Mouse (Mus musculus) myocyte (in vitro differentiated cells): ENCODE results near the gene Morf4l1. TPM values are rescaled to one million over a fixed set of nuclear protein-coding genes. Genes with fewer than 3 reads are reported as not detected.
"Not testable (repeated sequence)": the region's sequence is repeated elsewhere in the genome, so short reads cannot be mapped to it uniquely, and the experiment has no call there.

Experiments used
- H3K27me3 ChIP-seq: one replicate; pipeline ENCODE4 v1.6.1; 2011; ENCODE audit not compliant: control insufficient read depth, insufficient read depth, insufficient read length
- H3K36me3 ChIP-seq: one replicate; pipeline ENCODE4 v1.6.1; 2011; ENCODE audit not compliant: control insufficient read depth, insufficient read depth
- H3K4me2 ChIP-seq: one replicate; pipeline ENCODE4 v1.6.1; 2011; ENCODE audit warnings: low read depth, control low read depth
- H3K4me3 ChIP-seq: one replicate; pipeline ENCODE4 v1.5.1; 2011; ENCODE audit warnings: mild to moderate bottlenecking, control low read depth, moderate library complexity
- H3K79me2 ChIP-seq: one replicate; pipeline ENCODE4 v1.6.1; 2011; ENCODE audit not compliant: control insufficient read depth, insufficient read depth
- H3ac ChIP-seq: one replicate; pipeline ENCODE4 v1.6.1; 2011; ENCODE audit not compliant: control insufficient read depth, insufficient read length
- CEBPB ChIP-seq: IDR thresholded peaks from 2 replicates; pipeline ENCODE4 v1.6.1; 2011; ENCODE audit warnings: mild to moderate bottlenecking, moderate library complexity; ENCODE audit not compliant: poor library complexity, insufficient read depth, severe bottlenecking
- E2F4 ChIP-seq: IDR thresholded peaks from one replicate; pipeline ENCODE4 v1.6.1; 2011; ENCODE audit warnings: mild to moderate bottlenecking, control low read depth, moderate library complexity; ENCODE audit not compliant: insufficient read depth
- MAX ChIP-seq: IDR thresholded peaks from one replicate; pipeline ENCODE4 v1.6.1; 2011; ENCODE audit warnings: low read depth, mild to moderate bottlenecking, control low read depth
- MYOD1 ChIP-seq, 3 experiments: IDR thresholded peaks; one replicate each; pipeline ENCODE4 v1.6.1; 2011; ENCODE audit warnings: control low read depth in 2 of 3, low read depth in 2 of 3, mild to moderate bottlenecking in 2 of 3, moderate library complexity in 1 of 3; ENCODE audit not compliant: insufficient read length in 2 of 3, control insufficient read depth in 1 of 3
- MYOG ChIP-seq, 3 experiments: IDR thresholded peaks; one replicate each; pipeline ENCODE4 v1.6.1; 2011; ENCODE audit warnings: control low read depth in 2 of 3, low read depth in 2 of 3, mild to moderate bottlenecking in 2 of 3; ENCODE audit not compliant: insufficient read length in 2 of 3, control insufficient read depth in 1 of 3, insufficient read depth in 1 of 3
- POLR2A ChIP-seq: IDR thresholded peaks from one replicate; pipeline ENCODE4 v1.6.1; 2011; ENCODE audit warnings: low read depth, mild to moderate bottlenecking, control low read depth, moderate library complexity; ENCODE audit not compliant: insufficient read length
- POLR2AphosphoS2 ChIP-seq: IDR thresholded peaks from one replicate; pipeline ENCODE4 v1.6.1; 2011; ENCODE audit warnings: low read depth, control low read depth; ENCODE audit not compliant: insufficient read length
- REST ChIP-seq: IDR thresholded peaks from one replicate; pipeline ENCODE4 v1.6.1; 2011; ENCODE audit warnings: mild to moderate bottlenecking, control low read depth, moderate library complexity; ENCODE audit not compliant: insufficient read depth, insufficient read length
- SRF ChIP-seq: IDR thresholded peaks from one replicate; pipeline ENCODE4 v1.6.1; 2011; ENCODE audit warnings: low read depth; ENCODE audit not compliant: control insufficient read depth, insufficient read length
- TCF12 ChIP-seq: IDR thresholded peaks from one replicate; pipeline ENCODE4 v1.6.1; 2011; ENCODE audit warnings: mild to moderate bottlenecking, control low read depth; ENCODE audit not compliant: poor library complexity, insufficient read depth, severe bottlenecking
- TCF3 ChIP-seq: IDR thresholded peaks from one replicate; pipeline ENCODE4 v1.6.1; 2011; ENCODE audit warnings: low read depth, control low read depth; ENCODE audit not compliant: insufficient read length
- USF1 ChIP-seq: IDR thresholded peaks from one replicate; pipeline ENCODE4 v1.6.1; 2011; ENCODE audit warnings: low read depth, mild to moderate bottlenecking, control low read depth, moderate library complexity
- polyA plus RNA-seq: library from polyadenylated mRNA; unstranded; fragments of >200 nt; fragmentation: generic; extraction: Trizol; gene quantifications from one replicate; pipeline ENCODE4 v1.2.1, GENCODE M21; 2012; ENCODE audit warnings: missing spikeins

Morf4l1 gene
- polyA plus RNA-seq, 1 experiment: 204 TPM

GRCm38 (mm10) chr9:90068786-90069185 is 45.8 kb downstream of the Morf4l1 start:
- no peaks in the 10 kb centered on the region for H3K36me3 ChIP-seq
- H3K4me3 ChIP-seq: no peak overlapping the region
- H3K27me3 ChIP-seq: no peaks in the 10 kb centered on the region
- no peaks in the 10 kb centered on the region for H3K79me2 ChIP-seq
- no peak overlapping the region for H3K4me2 ChIP-seq
- H3ac ChIP-seq: no peak overlapping the region
- no peak for TF ChIP-seq MYOG (IDR thresholded peaks at IDR 0.05; ENCODE audit: control insufficient read depth in 1 of 3, insufficient read depth in 1 of 3, insufficient read length in 2 of 3, low read depth in 2 of 3)
- no peak for TF ChIP-seq TCF12
- no peak for TF ChIP-seq REST
- TF ChIP-seq TCF3: no peak
- TF ChIP-seq MYOD1 (IDR thresholded peaks at IDR 0.05; ENCODE audit: control insufficient read depth in 1 of 3, insufficient read length in 2 of 3, low read depth in 2 of 3): no peak
- no peak for TF ChIP-seq CEBPB

GRCm38 (mm10) chr9:90067341-90067740 is 47.2 kb downstream of the Morf4l1 start:
- TF ChIP-seq E2F4: no peak
- TF ChIP-seq USF1: no peak
- no peak for TF ChIP-seq TCF3
- TF ChIP-seq SRF: no peak
- TF ChIP-seq POLR2A: no peak
- no peak for TF ChIP-seq POLR2AphosphoS2
- no peak for TF ChIP-seq CEBPB
- TF ChIP-seq MAX: no peak
- TF ChIP-seq MYOD1 (IDR thresholded peaks at IDR 0.05; ENCODE audit: control insufficient read depth in 1 of 3, insufficient read length in 2 of 3, low read depth in 2 of 3): no peak
- no peak for TF ChIP-seq TCF12
- TF ChIP-seq MYOG (IDR thresholded peaks at IDR 0.05; ENCODE audit: control insufficient read depth in 1 of 3, insufficient read depth in 1 of 3, insufficient read length in 2 of 3, low read depth in 2 of 3): no peak
- no peak for TF ChIP-seq REST
- Histone ChIP-seq H3K4me3 (no peak overlapping the region), H3K27me3 (no peaks in the 10 kb centered on the region), H3K79me2 (no peaks in the 10 kb centered on the region), H3K4me2 (no peak overlapping the region), H3ac (no peak overlapping the region), H3K36me3 (no peaks in the 10 kb centered on the region)

GRCm38 (mm10) chr9:90060932-90061331 is 53.6 kb downstream of the Morf4l1 start:
- not testable (repeated sequence) for H3K27me3 ChIP-seq

GRCm38 (mm10) chr9:90060574-90060875 is 54.0 kb downstream of the Morf4l1 start:
- Histone ChIP-seq H3K27me3 (no peaks in the 10 kb centered on the region), H3K36me3 (no peaks in the 10 kb centered on the region), H3K4me3 (no peak overlapping the region), H3K4me2 (no peak overlapping the region), H3K79me2 (no peaks in the 10 kb centered on the region), H3ac (no peak overlapping the region)
- TF ChIP-seq SRF (no peak), TCF3 (no peak), CEBPB (no peak)

More at GRCm38 (mm10) chr9:90060932-90061331, 53.6 kb downstream of the Morf4l1 start:
- H3K36me3 ChIP-seq, H3K4me2 ChIP-seq, H3K79me2 ChIP-seq, H3ac ChIP-seq, H3K4me3 ChIP-seq: not testable (repeated sequence)

- TF ChIP-seq TCF12 (no peak), E2F4 (no peak), CEBPB (no peak), MAX (no peak), MYOG (IDR thresholded peaks at IDR 0.05; ENCODE audit: control insufficient read depth in 1 of 3, insufficient read depth in 1 of 3, insufficient read length in 2 of 3, low read depth in 2 of 3) (no peak), POLR2A (no peak), USF1 (no peak), REST (no peak), TCF3 (no peak), POLR2AphosphoS2 (no peak), SRF (no peak)
Observed at GRCm38 (mm10) chr9:90059828-90060573, 54.6 kb downstream of the Morf4l1 start.

More at GRCm38 (mm10) chr9:90059828-90060573, 54.6 kb downstream of the Morf4l1 start:
- Histone ChIP-seq H3ac (no peak overlapping the region), H3K4me3 (no peak overlapping the region), H3K4me2 (no peak overlapping the region), H3K27me3 (no peaks in the 10 kb centered on the region), H3K79me2 (no peaks in the 10 kb centered on the region), H3K36me3 (no peaks in the 10 kb centered on the region)
